Mouse (Mus musculus): ENCODE measurements around the gene Stx18.

Stx18 gene

GRCm38 (mm10) chr5:38129339-38129738, 90.8 kb downstream of the Stx18 start:
- no peak for DNase-seq (ENCODE audit: low spot score in 2 of 2)

GRCm38 (mm10) chr5:38136247-38136646, 97.7 kb downstream of the Stx18 start:
- DNase-seq (ENCODE audit: low spot score in 2 of 2), result no peak

GRCm38 (mm10) chr5:38137163-38137562, 98.6 kb downstream of the Stx18 start:
- no peak for DNase-seq (ENCODE audit: low spot score in 2 of 2)

- DNase-seq (ENCODE audit: low spot score in 2 of 2), result no peak
Observed at GRCm38 (mm10) chr5:38140893-38141292, 102.4 kb downstream of the Stx18 start.

- DNase-seq (ENCODE audit: low spot score in 2 of 2), result no peak
Observed at GRCm38 (mm10) chr5:38146524-38146923, 108.0 kb downstream of the Stx18 start.

GRCm38 (mm10) chr5:38151264-38151663, 112.7 kb downstream of the Stx18 start:
- DNase-seq (ENCODE audit: low spot score in 2 of 2), result peak in 1 of 2 experiments; percentile 70

GRCm38 (mm10) chr5:38152201-38153108, 113.9 kb downstream of the Stx18 start:
- DNase-seq (ENCODE audit: low spot score in 2 of 2), result no peak

GRCm38 (mm10) chr5:38153636-38154035, 115.1 kb downstream of the Stx18 start:
- DNase-seq (ENCODE audit: low spot score in 2 of 2), result no peak

- DNase-seq (ENCODE audit: low spot score in 2 of 2), result no peak
Observed at GRCm38 (mm10) chr5:38157481-38158020, 119.0 kb downstream of the Stx18 start.

- DNase-seq (ENCODE audit: low spot score in 2 of 2), result peak; percentile 57 to 71
Observed at GRCm38 (mm10) chr5:38158501-38158946, 120.0 kb downstream of the Stx18 start.

- DNase-seq (ENCODE audit: low spot score in 2 of 2), result peak; percentile 65 to 72
Observed at GRCm38 (mm10) chr5:38158947-38159633, 120.5 kb downstream of the Stx18 start.

GRCm38 (mm10) chr5:38159634-38160413, 121.3 kb downstream of the Stx18 start, which contains the start of gene Nsg1:
Gene Nsg1 (minus strand): TSS chr5:38159907.
- no peak for DNase-seq (ENCODE audit: low spot score in 2 of 2)

- DNase-seq (ENCODE audit: low spot score in 2 of 2), result no peak
Observed at GRCm38 (mm10) chr5:38168497-38168896, 130.0 kb downstream of the Stx18 start.

- DNase-seq (ENCODE audit: low spot score in 2 of 2), result no peak
Observed at GRCm38 (mm10) chr5:38173766-38174165, 135.2 kb downstream of the Stx18 start.

GRCm38 (mm10) chr5:38174256-38174912, 135.8 kb downstream of the Stx18 start:
- no peak for DNase-seq (ENCODE audit: low spot score in 2 of 2)

- no peak for DNase-seq (ENCODE audit: low spot score in 2 of 2)
Observed at GRCm38 (mm10) chr5:38184688-38185285, 146.2 kb downstream of the Stx18 start.

- no peak for DNase-seq (ENCODE audit: low spot score in 2 of 2)
Observed at GRCm38 (mm10) chr5:38187006-38187405, 148.5 kb downstream of the Stx18 start.

Data from right cerebral cortex, postnatal 36 days (tissue).